Mouse (Mus musculus): ENCODE data around the gene 9530068E07Rik.

GRCm38 (mm10) chr11:52432148-52432547, 35.9 kb downstream of the 9530068E07Rik start:
- TF ChIP-seq CTCF (IDR thresholded peaks at IDR 0.05; ENCODE audit: insufficient read depth, low read length) (no peak), POLR2A (IDR thresholded peaks at IDR 0.05; ENCODE audit: borderline replicate concordance, extremely low read depth, low read depth, low read length) (no peak)

Measured in lung, adult 2 months (tissue).